In the genomic region with DNA sequence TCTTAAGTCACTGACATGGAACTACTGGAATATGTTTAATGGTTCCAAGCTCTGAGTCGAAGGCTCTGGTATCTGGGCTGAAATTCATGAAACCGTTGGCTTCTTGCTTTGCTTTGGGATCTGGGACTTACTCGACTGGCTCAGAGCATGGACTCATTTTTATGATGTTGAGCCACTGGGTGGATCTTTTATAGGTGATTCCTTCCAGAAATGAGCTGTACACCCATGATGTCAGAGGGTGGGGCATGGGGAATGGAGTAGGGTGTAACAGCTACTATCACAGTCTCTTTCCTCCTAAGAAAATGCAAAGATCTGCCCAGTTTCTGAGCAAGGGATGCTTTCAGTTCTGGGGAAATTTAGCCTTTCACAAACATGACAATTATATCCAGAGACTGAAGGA, we compare ENCODE assay signal across 21 mouse cellular contexts. TPM values are rescaled to one million over a fixed set of nuclear protein-coding genes. Genes with fewer than 3 reads are reported as not detected.
DNase-seq lines count a peak whose midpoint lies in the region; ATAC-seq lines count a peak whose summit lies in the region.
"Had no signal": no experiment of that assay in that cellular context is flagged by ENCODE, and none has a peak within 500 bp of the region (broad histone marks: within the 10 kb centered on the region; RNA-seq: fewer than 3 reads in every experiment).

No protein-coding gene starts in this region.

- no peak overlapping the region for H3K27ac ChIP-seq in hindbrain, embryonic 16.5 days (ENCODE audit: low read depth, low read length)
- H3K27ac ChIP-seq: embryonic facial prominence, embryonic 15.5 days; forebrain, embryonic 15.5 days; heart, adult 2 months; hindbrain, embryonic 15.5 days; intestine, embryonic 15.5 days; layer of hippocampus, adult 2 months; limb, embryonic 13.5 days; liver, embryonic 14.5 days had no signal

- no peak overlapping the region for H3K9ac ChIP-seq in hindbrain, embryonic 16.5 days (ENCODE audit: low read depth, low read length)
- H3K9ac ChIP-seq: embryonic facial prominence, embryonic 15.5 days; forebrain, embryonic 15.5 days; hindbrain, embryonic 15.5 days; intestine, embryonic 15.5 days; limb, embryonic 13.5 days; liver, embryonic 14.5 days; lung, embryonic 14.5 days had no signal

- WGBS in hindbrain, embryonic 16.5 days, result 82% methylated on average over 3 of the region's 3 CpGs

- no peak overlapping the region for H3K4me3 ChIP-seq in hindbrain, embryonic 16.5 days (ENCODE audit: low read length)
- H3K4me3 ChIP-seq: embryonic facial prominence, embryonic 15.5 days; forebrain, embryonic 15.5 days; heart, adult 2 months; hindbrain, embryonic 15.5 days; intestine, embryonic 15.5 days; layer of hippocampus, adult 2 months; limb, embryonic 13.5 days had no signal

- DNase-seq in heart, adult 18-20 months, result peak; percentile 48 to 57
- DNase-seq in heart, postnatal 36 days, result no peak
- peak; percentile 11 for DNase-seq in urinary bladder, postnatal 14 days (ENCODE audit: low spot score)
- no peak for DNase-seq in urinary bladder, adult 2 months (ENCODE audit: low spot score)
- peak; percentile 13 to 23 for DNase-seq in heart, postnatal 14 days
- no peak for DNase-seq in left cerebral cortex, postnatal 36 days (ENCODE audit: low spot score in 2 of 2)
- DNase-seq: adrenal gland, postnatal 36 days; cerebellum, adult 9-10 months; kidney, adult 8-10 months; kidney, postnatal 10 days; lung, embryonic 14.5 days had no signal

- no peaks in the 10 kb centered on the region for H3K36me3 ChIP-seq in hindbrain, embryonic 16.5 days (ENCODE audit: control insufficient read depth, insufficient read depth, low read length)
- H3K36me3 ChIP-seq: embryonic facial prominence, embryonic 15.5 days; forebrain, embryonic 15.5 days; hindbrain, embryonic 15.5 days; intestine, embryonic 15.5 days; limb, embryonic 13.5 days had no signal

- no peaks in the 10 kb centered on the region for H3K4me1 ChIP-seq in hindbrain, embryonic 16.5 days (ENCODE audit: control insufficient read depth, insufficient read depth, low read depth, low read length)
- H3K4me1 ChIP-seq: embryonic facial prominence, embryonic 15.5 days; forebrain, embryonic 15.5 days; hindbrain, embryonic 15.5 days; intestine, embryonic 15.5 days; limb, embryonic 13.5 days had no signal

- H3K9me3 ChIP-seq in hindbrain, embryonic 16.5 days (ENCODE audit: control insufficient read depth, low read length), result no peaks in the 10 kb centered on the region
- H3K9me3 ChIP-seq: embryonic facial prominence, embryonic 15.5 days; forebrain, embryonic 15.5 days; hindbrain, embryonic 15.5 days; intestine, embryonic 15.5 days; limb, embryonic 13.5 days had no signal

- ATAC-seq in hindbrain, embryonic 16.5 days, result no peak
- no peak for ATAC-seq in monocyte, adult 5-6 weeks (replicated peaks; ENCODE audit: insufficient number of reproducible peaks, low FRiP score, low TSS enrichment, poor library complexity, severe bottlenecking)
- ATAC-seq: forebrain, embryonic 15.5 days; intestine, embryonic 15.5 days had no signal

- no peaks in the 10 kb centered on the region for H3K27me3 ChIP-seq in hindbrain, embryonic 16.5 days (replicated peaks; ENCODE audit: control insufficient read depth, insufficient read depth, low read length)
- H3K27me3 ChIP-seq: embryonic facial prominence, embryonic 15.5 days; forebrain, embryonic 15.5 days; hindbrain, embryonic 15.5 days; intestine, embryonic 15.5 days; limb, embryonic 13.5 days had no signal

- intact Hi-C loops in heart, postnatal 36 days (cut with DNase I), result no loop called here
- intact Hi-C loops in heart, postnatal 14 days (cut with DNase I), result no loop called here
- intact Hi-C loops in left cerebral cortex, postnatal 36 days (cut with DNase I), result no loop called here

- H3K4me2 ChIP-seq in hindbrain, embryonic 16.5 days (ENCODE audit: low read length), result no peak overlapping the region
- H3K4me2 ChIP-seq: embryonic facial prominence, embryonic 15.5 days; forebrain, embryonic 15.5 days; hindbrain, embryonic 15.5 days; intestine, embryonic 15.5 days; limb, embryonic 13.5 days; lung, embryonic 14.5 days had no signal

RNA-seq across cellular contexts. Expression of a gene that starts 57.0 kb away (rescaled TPM):
- total RNA-seq in heart, adult 18-20 months (2021), result 1 to 10 TPM; 9.4 to 10.0 TPM
- 1 to 10 TPM; 7.1 to 7.2 TPM for total RNA-seq in heart, postnatal 36 days (2021)
- 7.8 and 9.1 TPM in 2 replicates for polyA plus RNA-seq in urinary bladder, adult 2 months (2012; rRNA removed)
- total RNA-seq in heart, postnatal 14 days (2021), result 1 to 10 TPM; 6.0 to 6.7 TPM
- 10 to 100 TPM; 15.8 to 21.0 TPM for total RNA-seq in left cerebral cortex, postnatal 36 days (2021)
- polyA plus RNA-seq in hindbrain, embryonic 16.5 days (2015; fragmentation: Nextera tagmentation; extraction: Ambion mirVana), result 6.9 and 8.8 TPM in 2 replicates
- total RNA-seq in monocyte, adult 5-6 weeks (2017), result 1.6 TPM in 1 of 3 replicates, not detected in the others

Comparison
In these comparisons a context has a peak if more than half of its experiments do, and no peak if none do; other contexts are left out.
1. DNase-seq: peak in heart, adult 18-20 months (2 of 2), urinary bladder, postnatal 14 days (single experiment) and heart, postnatal 14 days (2 of 2); none in heart, postnatal 36 days (0 of 2), urinary bladder, adult 2 months (single experiment) and left cerebral cortex, postnatal 36 days (0 of 2).